Mouse (Mus musculus): ENCODE results near the gene Inafm2. TPM values are rescaled to one million over a fixed set of nuclear protein-coding genes. Genes with fewer than 3 reads are reported as not detected.

Inafm2 gene
- polyA plus RNA-seq, 2 experiments: 5.0 to 18.3 TPM

- WGBS (ENCODE audit: insufficient replicate concordance): 27% methylated on average over 8 of the region's 8 CpGs
- DNase-seq (ENCODE audit: low read depth in 3 of 3, low spot score in 3 of 3) (peak in 2 of 3 experiments; percentile 42 to 55), ATAC-seq (ENCODE audit: insufficient read depth) (no peak)
- no peaks in the 10 kb centered on the region for H3K9me3 ChIP-seq (ENCODE audit: control insufficient read depth, low read length)
- H3K27ac ChIP-seq: no peak overlapping the region
- no peak overlapping the region for H3K4me3 ChIP-seq (ENCODE audit: insufficient read depth in 1 of 2, low read depth in 2 of 2, low read length in 2 of 2)
- H3K36me3 ChIP-seq (replicated peaks; ENCODE audit: control insufficient read depth, insufficient read depth, low read depth): no peaks in the 10 kb centered on the region
- TF ChIP-seq CTCF (IDR thresholded peaks at IDR 0.05; ENCODE audit: low read depth) (peak; percentile 87), EP300 (IDR thresholded peaks at IDR 0.05; ENCODE audit: low read depth) (no peak)
- H3K27me3 ChIP-seq (ENCODE audit: control insufficient read depth, insufficient read depth, low read length): peaks cover 8% of the 10 kb centered on the region
- no peak overlapping the region for H3K9ac ChIP-seq (replicated peaks)
- peaks cover 12 to 21% of the 10 kb centered on the region in 2 experiments for H3K4me1 ChIP-seq (replicated peaks; ENCODE audit: control insufficient read depth in 2 of 2, insufficient read depth in 2 of 2, low read length in 1 of 2)
- no peak overlapping the region for H3K4me2 ChIP-seq (ENCODE audit: low read depth)
Observed at GRCm38 (mm10) chr2:118743261-118743943, 2.2 kb upstream of the Inafm2 start.

GRCm38 (mm10) chr2:118744621-118745020, 937 bp upstream of the Inafm2 start:
- no peak overlapping the region for H3K27ac ChIP-seq
- H3K9ac ChIP-seq (replicated peaks): no peak overlapping the region; the same call in 1 of the 2 replicates

GRCm38 (mm10) chr2:118745915-118746901, 650 bp downstream of the Inafm2 start:
- Histone ChIP-seq H3K27me3 (ENCODE audit: control insufficient read depth, insufficient read depth, low read length) (peaks cover 5% of the 10 kb centered on the region), H3K36me3 (replicated peaks; ENCODE audit: control insufficient read depth, insufficient read depth, low read depth) (no peaks in the 10 kb centered on the region), H3K9me3 (ENCODE audit: control insufficient read depth, low read length) (no peaks in the 10 kb centered on the region), H3K9ac (replicated peaks) (peak overlapping the region; percentile 91), H3K27ac (no peak overlapping the region), H3K4me1 (replicated peaks; ENCODE audit: control insufficient read depth in 2 of 2, insufficient read depth in 2 of 2, low read length in 1 of 2) (peaks cover 12 to 25% of the 10 kb centered on the region in 2 experiments), H3K4me3 (ENCODE audit: insufficient read depth in 1 of 2, low read depth in 2 of 2, low read length in 2 of 2) (peak overlapping the region; percentile 78 to 88), H3K4me2 (ENCODE audit: low read depth) (peak overlapping the region; percentile 80)
- under 1% methylated on average over 112 of the region's 113 CpGs for WGBS (ENCODE audit: insufficient replicate concordance)
- no peak for TF ChIP-seq CTCF (IDR thresholded peaks at IDR 0.05; ENCODE audit: low read depth)
- no peak for TF ChIP-seq EP300 (IDR thresholded peaks at IDR 0.05; ENCODE audit: low read depth)
- no peak for DNase-seq (ENCODE audit: low read depth in 3 of 3, low spot score in 3 of 3)
- ATAC-seq (ENCODE audit: insufficient read depth): peak; percentile 57

More at GRCm38 (mm10) chr2:118744621-118745020, 937 bp upstream of the Inafm2 start:
- DNase-seq (ENCODE audit: low read depth in 3 of 3, low spot score in 3 of 3) (no peak), ATAC-seq (ENCODE audit: insufficient read depth) (no peak)
- H3K36me3 ChIP-seq (replicated peaks; ENCODE audit: control insufficient read depth, insufficient read depth, low read depth): no peaks in the 10 kb centered on the region
- peak overlapping the region; percentile 80 for H3K4me2 ChIP-seq (ENCODE audit: low read depth)
- H3K9me3 ChIP-seq (ENCODE audit: control insufficient read depth, low read length): no peaks in the 10 kb centered on the region
- peaks cover 12 to 25% of the 10 kb centered on the region in 2 experiments for H3K4me1 ChIP-seq (replicated peaks; ENCODE audit: control insufficient read depth in 2 of 2, insufficient read depth in 2 of 2, low read length in 1 of 2)
- 17% methylated on average over 7 of the region's 7 CpGs for WGBS (ENCODE audit: insufficient replicate concordance)
- TF ChIP-seq CTCF (IDR thresholded peaks at IDR 0.05; ENCODE audit: low read depth) (no peak), EP300 (IDR thresholded peaks at IDR 0.05; ENCODE audit: low read depth) (no peak)
- peak overlapping the region in 1 of 2 experiments; percentile 88; a peak in 3 of 4 replicates for H3K4me3 ChIP-seq (ENCODE audit: insufficient read depth in 1 of 2, low read depth in 2 of 2, low read length in 2 of 2)
- H3K27me3 ChIP-seq (ENCODE audit: control insufficient read depth, insufficient read depth, low read length): peaks cover 8% of the 10 kb centered on the region

GRCm38 (mm10) chr2:118747301-118747960, 1.9 kb downstream of the Inafm2 start:
- no peak for TF ChIP-seq EP300 (IDR thresholded peaks at IDR 0.05; ENCODE audit: low read depth)
- TF ChIP-seq CTCF (IDR thresholded peaks at IDR 0.05; ENCODE audit: low read depth): no peak
- H3K9ac ChIP-seq (replicated peaks): peak overlapping the region; percentile 91
- DNase-seq (ENCODE audit: low read depth in 3 of 3, low spot score in 3 of 3): no peak
- peaks cover 5% of the 10 kb centered on the region for H3K27me3 ChIP-seq (ENCODE audit: control insufficient read depth, insufficient read depth, low read length)
- H3K9me3 ChIP-seq (ENCODE audit: control insufficient read depth, low read length): no peaks in the 10 kb centered on the region
- ATAC-seq (ENCODE audit: insufficient read depth): no peak
- no peak overlapping the region for H3K27ac ChIP-seq
- H3K36me3 ChIP-seq (replicated peaks; ENCODE audit: control insufficient read depth, insufficient read depth, low read depth): no peaks in the 10 kb centered on the region
- H3K4me2 ChIP-seq (ENCODE audit: low read depth): peak overlapping the region; percentile 80
- WGBS (ENCODE audit: insufficient replicate concordance): 34% methylated on average over 10 of the region's 10 CpGs
- peaks cover 22 to 37% of the 10 kb centered on the region in 2 experiments for H3K4me1 ChIP-seq (replicated peaks; ENCODE audit: control insufficient read depth in 2 of 2, insufficient read depth in 2 of 2, low read length in 1 of 2)
- H3K4me3 ChIP-seq (ENCODE audit: insufficient read depth in 1 of 2, low read depth in 2 of 2, low read length in 2 of 2): peak overlapping the region; percentile 78 to 88

Measured in liver, embryonic 14.5 days (tissue).